Mouse (Mus musculus): ENCODE data around the gene Hoxb2.

Gene Hoxb2

DNA sequence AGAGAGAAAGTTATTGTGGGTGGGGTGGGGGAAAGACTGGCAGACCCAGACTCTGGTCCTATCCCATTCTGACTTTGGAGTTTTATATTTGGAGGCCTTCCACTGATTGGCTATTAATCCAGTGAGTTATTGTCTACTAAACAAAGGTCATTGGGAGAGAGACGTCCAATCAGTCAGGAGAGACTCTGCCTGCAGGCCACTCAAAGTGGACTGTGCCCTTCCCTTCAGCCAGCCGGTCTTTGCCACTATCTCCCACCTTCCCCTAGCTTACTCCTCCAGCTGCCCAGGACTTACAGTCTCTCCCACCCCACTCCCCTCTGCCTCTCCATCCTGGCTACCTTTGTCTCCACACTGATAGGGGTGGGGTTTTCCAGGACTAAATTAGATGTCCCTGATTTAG is 13.7 kb upstream of the Hoxb2 start:
- DNase-seq (ENCODE audit: low read depth), result no peak

- no peak for DNase-seq (ENCODE audit: low read depth)
These were observed 13.3 kb upstream of the Hoxb2 start for GRCm38 (mm10) chr11:96337026-96337425.

- DNase-seq (ENCODE audit: low read depth), result no peak
These were observed 11.1 kb upstream of the Hoxb2 start for GRCm38 (mm10) chr11:96338957-96339855.

GRCm38 (mm10) chr11:96340698-96341365 is 9.5 kb upstream of the Hoxb2 start:
- DNase-seq (ENCODE audit: low read depth), result no peak

GRCm38 (mm10) chr11:96341701-96342575 is 8.4 kb upstream of the Hoxb2 start:
- no peak for DNase-seq (ENCODE audit: low read depth)

GRCm38 (mm10) chr11:96342576-96342930 is 7.8 kb upstream of the Hoxb2 start:
- no peak for DNase-seq (ENCODE audit: low read depth)

DNA sequence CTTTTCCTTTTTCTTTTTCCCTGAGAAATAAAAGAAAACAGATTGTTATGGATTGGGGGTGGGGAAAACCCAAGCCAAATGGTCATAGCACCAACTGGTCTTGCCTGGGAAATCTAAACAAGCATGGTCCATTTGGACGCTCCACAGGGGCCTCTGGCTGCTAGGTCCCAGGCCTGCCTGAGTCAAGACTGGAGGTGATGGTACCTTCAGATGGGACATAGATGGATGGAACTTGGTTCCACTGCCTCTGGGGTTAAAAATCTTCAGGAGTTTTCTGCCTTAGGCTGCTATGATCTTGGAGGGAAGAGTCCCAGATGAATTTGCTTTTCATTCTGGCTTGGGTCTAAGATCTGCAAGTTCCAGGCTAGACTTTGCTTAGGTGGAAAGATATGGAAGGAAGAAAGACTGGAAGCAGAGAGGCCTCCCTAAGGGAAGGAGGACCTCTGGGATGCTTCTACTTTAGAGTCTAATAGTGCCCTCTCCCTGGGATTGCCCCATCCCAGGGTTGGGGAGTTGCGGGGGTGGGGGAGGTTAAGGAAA is 7.0 kb upstream of the Hoxb2 start:
- no peak for DNase-seq (ENCODE audit: low read depth)

GRCm38 (mm10) chr11:96344061-96344877 is 6.1 kb upstream of the Hoxb2 start:
- DNase-seq (ENCODE audit: low read depth), result no peak

- DNase-seq (ENCODE audit: low read depth), result no peak
These were observed 5.5 kb upstream of the Hoxb2 start for GRCm38 (mm10) chr11:96344878-96345159.

- no peak for DNase-seq (ENCODE audit: low read depth)
These were observed 5.0 kb upstream of the Hoxb2 start for GRCm38 (mm10) chr11:96345220-96345892.

GRCm38 (mm10) chr11:96345893-96346806 is 4.2 kb upstream of the Hoxb2 start:
- DNase-seq (ENCODE audit: low read depth), result no peak

DNA sequence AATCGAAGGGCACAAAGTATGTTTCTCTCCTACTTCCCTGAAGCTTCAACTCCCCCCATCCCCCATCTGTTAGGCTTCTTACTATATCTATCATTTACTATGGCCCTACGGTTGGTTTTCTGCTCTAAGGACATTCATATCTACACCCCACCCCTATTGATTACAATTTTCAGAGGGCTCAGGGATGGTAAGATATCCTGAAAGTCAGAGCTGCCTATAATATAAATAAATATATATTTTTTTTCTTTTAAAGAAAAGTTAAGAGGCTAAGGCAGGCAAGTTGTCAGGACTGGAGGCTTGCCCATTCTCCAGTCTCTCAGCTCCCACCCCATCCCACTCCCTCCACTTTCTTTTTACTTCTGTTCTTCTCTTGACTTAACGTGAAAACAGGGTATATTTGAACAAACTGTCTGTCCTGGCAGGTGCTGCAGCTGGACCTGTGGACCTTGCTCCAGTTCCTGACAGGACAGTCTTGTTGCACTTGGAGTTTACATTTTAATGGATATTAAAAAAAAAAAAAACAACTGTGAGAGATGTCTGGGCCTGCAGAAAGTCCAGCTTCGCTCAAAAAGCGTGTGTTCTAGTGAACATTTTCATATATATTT is 3.3 kb upstream of the Hoxb2 start:
- DNase-seq (ENCODE audit: low read depth), result no peak

DNA sequence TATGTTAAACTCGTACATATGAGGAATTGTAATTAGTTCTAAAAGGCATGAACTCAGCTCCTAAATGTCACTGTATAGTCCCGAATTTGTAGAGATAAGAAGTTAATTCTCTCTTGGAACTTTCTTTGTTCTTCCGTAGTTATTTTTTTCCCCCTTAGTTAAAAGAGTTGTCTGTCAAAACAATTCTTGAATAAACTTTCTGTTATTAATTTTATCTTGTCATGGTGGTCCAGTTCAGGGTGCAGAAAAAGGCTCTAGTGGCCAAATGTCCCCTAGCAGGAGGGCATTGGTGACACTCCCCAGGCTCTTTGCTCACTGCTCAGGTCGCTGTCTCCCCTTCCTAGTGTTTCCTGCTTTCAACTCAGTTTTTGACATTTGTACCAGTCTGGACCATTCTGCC is 2.6 kb upstream of the Hoxb2 start:
- no peak for DNase-seq (ENCODE audit: low read depth)

DNA sequence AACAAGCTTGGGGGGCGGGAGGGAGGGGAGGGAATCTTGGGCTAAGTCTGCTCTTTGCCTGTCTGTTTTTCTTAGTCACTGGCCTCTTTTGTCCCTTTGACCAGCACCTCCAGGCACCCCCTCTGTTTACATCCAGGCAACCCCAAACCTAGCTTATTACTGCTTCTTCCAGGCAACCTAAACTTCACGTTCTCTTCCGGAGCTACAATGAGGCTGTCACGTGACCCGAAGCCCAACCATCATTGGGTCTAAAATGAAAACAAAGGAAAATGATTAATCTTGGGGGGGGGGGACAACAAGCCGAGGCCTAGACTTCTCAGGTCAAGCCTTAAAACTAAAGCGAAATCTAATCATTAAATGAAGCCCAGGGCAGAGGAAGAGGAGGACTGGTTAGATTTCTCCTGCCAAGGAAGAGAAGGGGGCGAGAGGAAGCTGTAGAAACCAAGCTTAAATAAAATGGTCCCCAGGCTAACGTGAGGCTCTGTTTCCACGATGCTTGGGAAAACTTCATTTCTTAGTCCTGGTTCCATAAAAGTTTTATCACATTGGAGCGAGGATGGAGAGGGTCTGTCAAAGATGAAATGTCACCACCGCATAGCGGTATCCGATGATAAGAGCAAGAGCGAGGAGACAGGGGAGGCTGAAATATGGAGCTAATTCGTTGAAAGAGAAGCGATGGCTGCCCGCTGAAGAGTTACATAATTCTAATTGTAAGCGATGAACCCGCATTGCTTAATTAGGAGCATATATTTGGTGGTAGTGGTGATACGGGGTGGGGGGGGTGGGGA is 2.0 kb upstream of the Hoxb2 start:
- no peak for DNase-seq (ENCODE audit: low read depth)

- no peak for DNase-seq (ENCODE audit: low read depth)
These were observed 1.3 kb upstream of the Hoxb2 start for GRCm38 (mm10) chr11:96348988-96349387.

DNA sequence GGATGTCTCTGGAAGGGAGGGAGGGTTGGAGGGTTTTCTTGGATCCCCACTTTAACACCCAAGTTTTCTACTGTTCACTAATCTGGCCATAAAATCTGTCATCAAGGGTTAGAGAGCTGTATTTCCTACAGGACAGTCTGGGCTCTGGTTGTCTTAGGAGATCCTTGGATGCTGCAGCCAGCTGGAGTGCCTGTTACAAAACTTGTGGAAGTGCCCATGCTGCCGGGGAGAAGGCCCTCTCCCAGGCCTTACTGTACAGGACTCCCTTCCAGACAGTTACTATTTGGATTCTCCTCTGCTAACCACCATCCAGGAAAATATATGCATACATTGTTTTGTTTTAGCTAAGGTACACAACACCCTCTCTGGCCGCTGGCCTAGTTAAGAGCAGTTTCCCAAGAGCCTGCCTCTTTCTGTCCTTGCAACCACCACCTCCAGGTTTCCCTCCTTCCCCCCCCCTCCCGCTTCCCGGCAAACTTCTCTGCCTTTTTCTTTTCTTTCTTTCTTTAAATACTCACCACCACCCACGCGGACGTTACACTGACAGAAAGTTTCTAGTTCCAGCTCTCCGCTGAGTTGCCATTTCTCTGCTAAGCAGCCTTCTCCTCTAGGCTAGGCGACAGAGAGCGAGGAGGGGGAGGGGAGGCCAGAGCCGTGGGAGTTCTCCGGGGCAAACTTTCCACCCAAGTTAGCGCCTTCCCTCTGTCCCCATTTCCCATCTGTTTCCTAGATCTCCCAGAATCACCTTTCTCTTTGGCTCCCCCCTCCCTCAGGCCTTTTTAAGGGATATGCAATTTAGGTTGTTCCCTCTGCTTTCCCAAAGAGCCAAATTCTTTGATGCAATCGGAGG is 609 bp upstream of the Hoxb2 start:
- DNase-seq (ENCODE audit: low read depth), result no peak

- DNase-seq (ENCODE audit: low read depth), result no peak
These were observed 466 bp downstream of the Hoxb2 start for GRCm38 (mm10) chr11:96350791-96351190.

- no peak for DNase-seq (ENCODE audit: low read depth)
These were observed 987 bp downstream of the Hoxb2 start for GRCm38 (mm10) chr11:96351312-96351711.
